Mouse (Mus musculus): Measurements from ENCODE around the gene Acss1.
A peak's percentile ranks its signal among the peaks of the same experiment; 100 is the strongest.

The Acss1 gene

GRCm38 (mm10) chr2:150665534-150666451 lies 2.5 kb downstream of the Acss1 start:
- peak; percentile 71 for DNase-seq

GRCm38 (mm10) chr2:150665006-150665405 lies 3.3 kb downstream of the Acss1 start:
- no peak for DNase-seq

GRCm38 (mm10) chr2:150664152-150664920 lies 4.0 kb downstream of the Acss1 start:
- no peak for DNase-seq

- no peak for DNase-seq
Observed at GRCm38 (mm10) chr2:150663255-150663654, 5.0 kb downstream of the Acss1 start.

GRCm38 (mm10) chr2:150662007-150662406 lies 6.3 kb downstream of the Acss1 start:
- no peak for DNase-seq

GRCm38 (mm10) chr2:150660668-150661451 lies 7.4 kb downstream of the Acss1 start:
- DNase-seq: no peak

GRCm38 (mm10) chr2:150660049-150660448 lies 8.3 kb downstream of the Acss1 start:
- DNase-seq: no peak

- peak; percentile 72 for DNase-seq
Observed at GRCm38 (mm10) chr2:150656975-150657768, 11.1 kb downstream of the Acss1 start.

- no peak for DNase-seq
Observed at GRCm38 (mm10) chr2:150656112-150656511, 12.2 kb downstream of the Acss1 start.

GRCm38 (mm10) chr2:150655290-150655689 lies 13.0 kb downstream of the Acss1 start:
- no peak for DNase-seq

- DNase-seq: no peak
Observed at GRCm38 (mm10) chr2:150654814-150655213, 13.5 kb downstream of the Acss1 start.

- peak; percentile 25 for DNase-seq
Observed at GRCm38 (mm10) chr2:150651366-150651765, 16.9 kb downstream of the Acss1 start.

GRCm38 (mm10) chr2:150650511-150651074 lies 17.7 kb downstream of the Acss1 start:
- no peak for DNase-seq

- DNase-seq: no peak
Observed at GRCm38 (mm10) chr2:150648300-150648895, 19.9 kb downstream of the Acss1 start.

- DNase-seq: no peak
Observed at GRCm38 (mm10) chr2:150647681-150648299, 20.5 kb downstream of the Acss1 start.

GRCm38 (mm10) chr2:150646411-150647121 lies 21.7 kb downstream of the Acss1 start:
- DNase-seq: no peak

- no peak for DNase-seq
Observed at GRCm38 (mm10) chr2:150645225-150645624, 23.1 kb downstream of the Acss1 start.

GRCm38 (mm10) chr2:150643726-150644415 lies 24.4 kb downstream of the Acss1 start:
- no peak for DNase-seq

- DNase-seq: no peak
Observed at GRCm38 (mm10) chr2:150643166-150643565, 25.1 kb downstream of the Acss1 start.

GRCm38 (mm10) chr2:150638370-150638733 lies 29.9 kb downstream of the Acss1 start:
- no peak for DNase-seq
